Mouse (Mus musculus) intestine, postnatal 0 days (tissue): ENCODE results near the gene Rab20. TPM values are rescaled to one million over a fixed set of nuclear protein-coding genes. Genes with fewer than 3 reads are reported as not detected.
A peak's percentile ranks its signal among the peaks of the same experiment; 100 is the strongest.

Experiments used
- ATAC-seq: fragments of 200-750 bp; cut with Nextera tagmentation; 2 replicates; pipeline ENCODE4 v1.8.0; 2017; ENCODE audit warnings: mild to moderate bottlenecking, moderate TSS enrichment, moderate library complexity
- H3K27ac ChIP-seq: fragments of 300-500 bp; sonication (generic); 2 replicates; pipeline ENCODE4 v1.5.1; 2014; ENCODE audit warnings: mild to moderate bottlenecking, low read depth, low read length, moderate library complexity
- H3K27me3 ChIP-seq: fragments of 300-500 bp; sonication (generic); replicated peaks from 2 replicates; pipeline ENCODE4 v1.6.1; 2014; ENCODE audit warnings: low read length, mixed read lengths; ENCODE audit not compliant: control insufficient read depth, insufficient read depth
- H3K36me3 ChIP-seq: fragments of 300-500 bp; sonication (generic); 2 replicates; pipeline ENCODE4 v1.6.1; 2014; ENCODE audit warnings: mild to moderate bottlenecking, moderate library complexity; ENCODE audit not compliant: control insufficient read depth, insufficient read depth
- H3K4me1 ChIP-seq: fragments of 300-500 bp; sonication (generic); replicated peaks from 2 replicates; pipeline ENCODE4 v1.6.1; 2014; ENCODE audit warnings: antibody characterized with exemption, low read length, mixed read lengths; ENCODE audit not compliant: control insufficient read depth, insufficient read depth
- H3K4me2 ChIP-seq: fragments of 300-500 bp; sonication (generic); replicated peaks from 2 replicates; pipeline ENCODE4 v1.6.1; 2014; ENCODE audit warnings: low read depth, mild to moderate bottlenecking, moderate library complexity
- H3K4me3 ChIP-seq: fragments of 300-500 bp; sonication (generic); 2 replicates; pipeline ENCODE4 v1.5.1; 2014; ENCODE audit warnings: low read depth, low read length
- H3K9ac ChIP-seq: fragments of 300-500 bp; sonication (generic); 2 replicates; pipeline ENCODE4 v1.6.1; 2014; ENCODE audit warnings: mild to moderate bottlenecking, low read depth, low read length
- H3K9me3 ChIP-seq: fragments of 300-500 bp; sonication (generic); 2 replicates; pipeline ENCODE4 v1.6.1; 2016; ENCODE audit warnings: mixed run types; ENCODE audit not compliant: control insufficient read depth
- CTCF ChIP-seq: sonication (generic); IDR thresholded peaks from 2 replicates; pipeline ENCODE4 v1.5.1; 2016; ENCODE audit warnings: low read depth, mild to moderate bottlenecking, control low read depth, antibody characterized with exemption, moderate library complexity
- WGBS: fragments of 180-500 bp; shearing (Covaris S2); extraction: QIAGEN DNeasy Blood & Tissue Kit; methylation state at CpG from one replicate; pipeline ENCODE4 v1.1.7; 2014; 5-methylcytosine and 5-hydroxymethylcytosine counted together
- polyA plus RNA-seq: library from polyadenylated mRNA; unstranded; fragments of >200 nt; fragmentation: Nextera tagmentation; extraction: Ambion mirVana; gene quantifications from 2 replicates; pipeline ENCODE4 v1.2.1, GENCODE M21; 2015

Gene Rab20
- polyA plus RNA-seq, 1 experiment from 2014 or later, result 43.5 TPM

GRCm38 (mm10) chr8:11415089-11415488, 63.4 kb downstream of the Rab20 start:
- Histone ChIP-seq H3K36me3 (peaks cover 5% of the 10 kb centered on the region; the same call in 1 of the 2 replicates), H3K27ac (no peak overlapping the region), H3K4me3 (no peak overlapping the region), H3K9ac (no peak overlapping the region), H3K4me1 (no peaks in the 10 kb centered on the region), H3K9me3 (no peaks in the 10 kb centered on the region), H3K4me2 (no peak overlapping the region), H3K27me3 (no peaks in the 10 kb centered on the region)
- TF ChIP-seq CTCF, result peak; percentile 55
- no peak for ATAC-seq
- 85% methylated on average over 10 of the region's 10 CpGs for WGBS

GRCm38 (mm10) chr8:11414304-11414703, 64.2 kb downstream of the Rab20 start:
- no peak for TF ChIP-seq CTCF
- H3K27me3 ChIP-seq, result no peaks in the 10 kb centered on the region
- H3K4me3 ChIP-seq, result no peak overlapping the region
- H3K36me3 ChIP-seq, result peaks cover 5% of the 10 kb centered on the region; the same call in 1 of the 2 replicates
- no peak overlapping the region for H3K27ac ChIP-seq
- no peak overlapping the region for H3K4me2 ChIP-seq
- H3K4me1 ChIP-seq, result no peaks in the 10 kb centered on the region
- no peak for ATAC-seq
- 74% methylated on average over 8 of the region's 8 CpGs for WGBS
- no peaks in the 10 kb centered on the region for H3K9me3 ChIP-seq
- no peak overlapping the region for H3K9ac ChIP-seq

GRCm38 (mm10) chr8:11412450-11412849, 66.1 kb downstream of the Rab20 start:
- Histone ChIP-seq H3K9me3 (no peaks in the 10 kb centered on the region), H3K4me1 (no peaks in the 10 kb centered on the region), H3K27ac (peak overlapping the region; percentile 31), H3K4me3 (no peak overlapping the region), H3K36me3 (peaks cover 5% of the 10 kb centered on the region; the same call in 1 of the 2 replicates), H3K27me3 (no peaks in the 10 kb centered on the region), H3K9ac (no peak overlapping the region), H3K4me2 (no peak overlapping the region)
- peak; percentile 37 for TF ChIP-seq CTCF
- 48% methylated on average over 5 of the region's 5 CpGs for WGBS
- no peak for ATAC-seq

- 58% methylated on average over 12 of the region's 12 CpGs for WGBS
- peak overlapping the region; percentile 66 for H3K27ac ChIP-seq
- ATAC-seq, result peak; percentile 41; the same call in 1 of the 2 replicates
- TF ChIP-seq CTCF, result no peak
- no peak overlapping the region for H3K4me3 ChIP-seq
- H3K9ac ChIP-seq, result no peak overlapping the region
- no peak overlapping the region for H3K4me2 ChIP-seq
- no peaks in the 10 kb centered on the region for H3K27me3 ChIP-seq
- peaks cover 5% of the 10 kb centered on the region; the same call in 1 of the 2 replicates for H3K36me3 ChIP-seq
- H3K4me1 ChIP-seq, result no peaks in the 10 kb centered on the region
- H3K9me3 ChIP-seq, result no peaks in the 10 kb centered on the region
Measured at GRCm38 (mm10) chr8:11411504-11412124, 66.9 kb downstream of the Rab20 start.

- Histone ChIP-seq H3K9ac (no peak overlapping the region), H3K27me3 (no peaks in the 10 kb centered on the region), H3K4me3 (no peak overlapping the region), H3K4me1 (no peaks in the 10 kb centered on the region), H3K36me3 (peaks cover 13% of the 10 kb centered on the region), H3K9me3 (no peaks in the 10 kb centered on the region), H3K4me2 (no peak overlapping the region), H3K27ac (peak overlapping the region; percentile 57; the same call in 1 of the 2 replicates)
- peak; percentile 37; the same call in 1 of the 2 replicates for TF ChIP-seq CTCF
- ATAC-seq, result peak; percentile 28; the same call in 1 of the 2 replicates
- WGBS, result 47% methylated on average over 13 of the region's 13 CpGs
Measured at GRCm38 (mm10) chr8:11405722-11406481, 72.6 kb downstream of the Rab20 start.

GRCm38 (mm10) chr8:11404614-11405013, 73.9 kb downstream of the Rab20 start:
- H3K27ac ChIP-seq, result no peak overlapping the region
- no peaks in the 10 kb centered on the region for H3K27me3 ChIP-seq
- no peak for ATAC-seq
- H3K36me3 ChIP-seq, result peaks cover 7% of the 10 kb centered on the region; the same call in 1 of the 2 replicates
- H3K9ac ChIP-seq, result no peak overlapping the region
- no peak overlapping the region for H3K4me2 ChIP-seq
- TF ChIP-seq CTCF, result no peak
- H3K4me1 ChIP-seq, result no peaks in the 10 kb centered on the region
- no peak overlapping the region for H3K4me3 ChIP-seq
- H3K9me3 ChIP-seq, result no peaks in the 10 kb centered on the region
- 74% methylated on average over 4 of the region's 4 CpGs for WGBS
